Mouse (Mus musculus) regulatory T cell (primary cell): Measurements from ENCODE around the gene Wbp2.
"Not testable (repeated sequence)": the region's sequence is repeated elsewhere in the genome, so short reads cannot be mapped to it uniquely, and the experiment has no call there.

ENCODE experiments used
- in situ Hi-C: fragments of 300-600 bp; cut with MboI, MseI; formaldehyde crosslinking; loops from one replicate; pipeline ENCODE4 v1.15.1; 2025; ENCODE audit warnings: high pct_unique_total_duplicates

Gene Wbp2

DNA sequence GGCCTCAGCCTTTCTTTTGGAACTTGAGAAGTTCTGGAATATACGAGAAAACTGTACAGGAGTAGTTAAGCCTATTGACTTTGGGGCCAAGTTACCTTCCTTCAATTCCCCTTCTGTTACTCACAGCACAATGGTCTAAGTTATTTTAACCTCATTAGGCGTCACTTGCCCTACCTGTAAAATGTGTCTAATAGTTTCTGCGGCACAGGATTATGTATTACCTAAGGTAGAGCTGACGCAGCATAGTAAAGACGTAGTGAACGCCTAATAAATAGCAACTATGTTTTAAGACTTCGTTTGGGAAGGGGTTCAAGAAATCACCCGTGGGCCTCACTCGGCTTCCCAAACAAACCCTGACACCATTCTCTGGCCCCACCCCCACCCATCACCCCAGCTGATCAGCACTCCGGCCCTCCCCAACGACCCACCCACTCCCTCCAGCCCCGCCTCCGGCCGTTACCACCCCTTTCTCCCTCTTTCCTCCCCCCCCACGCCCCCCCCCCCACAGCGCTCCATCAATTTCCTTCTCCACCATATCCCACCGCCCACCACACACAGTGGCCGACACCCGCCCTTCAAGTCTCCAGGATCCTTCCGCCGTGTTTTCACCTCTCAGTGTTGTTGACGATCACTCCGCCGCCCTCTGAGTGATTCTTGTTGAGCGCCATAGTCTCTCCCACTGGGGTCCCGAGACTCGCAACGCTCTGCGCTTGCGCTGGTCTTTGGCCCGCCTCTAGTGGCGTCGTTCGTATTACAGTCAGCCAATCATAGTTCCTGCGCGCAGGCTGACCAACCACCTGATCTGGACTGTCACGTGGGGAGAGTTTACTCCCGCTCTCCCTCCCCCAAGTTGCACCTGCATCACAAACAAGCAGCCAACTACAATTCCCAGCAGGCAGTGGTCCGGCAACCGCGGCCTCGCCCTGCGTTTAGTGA lies at the start of gene Wbp2:
Gene Wbp2 (minus strand): TSS at position 738 of the 936 bp plus-strand sequence.
- in situ Hi-C loops = no loop called here

GRCm38 (mm10) chr11:116134171-116134570 lies 47.4 kb upstream of the Wbp2 start:
- in situ Hi-C loops = loop anchor here (5.0 kb wide), 1 partner anchor 42 kb away; no protein-coding TSS in a partner anchor

DNA sequence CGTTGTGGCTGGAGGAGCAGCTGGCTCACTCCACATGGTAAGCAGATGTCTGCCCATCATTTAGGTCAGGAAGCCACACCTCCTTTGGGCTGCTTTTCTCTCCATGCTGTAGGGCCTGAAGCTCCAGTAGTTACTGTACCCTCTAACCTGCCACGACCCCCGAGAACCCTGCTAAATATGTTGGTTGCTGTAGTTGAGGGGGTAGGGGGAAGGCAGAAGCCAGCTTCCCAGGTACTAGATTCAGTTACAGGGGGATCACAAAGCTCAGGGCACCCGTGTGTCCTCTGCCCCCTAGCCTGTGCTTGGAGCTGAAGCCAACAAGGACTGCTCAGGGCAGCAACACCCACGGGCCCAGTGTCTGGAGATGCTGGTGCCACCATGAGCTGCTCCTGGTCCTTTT lies 46.7 kb upstream of the Wbp2 start:
- in situ Hi-C loops = loop anchor here (5.0 kb wide), 1 partner anchor 41 kb away; no protein-coding TSS in a partner anchor

- in situ Hi-C loops = loop anchor here (5.0 kb wide), 1 partner anchor 40 kb away; no protein-coding TSS in a partner anchor
These were observed 45.9 kb upstream of the Wbp2 start for GRCm38 (mm10) chr11:116132366-116133333.

GRCm38 (mm10) chr11:116131349-116132170 lies 44.8 kb upstream of the Wbp2 start:
- in situ Hi-C loops = loop anchor here (5.0 kb wide), 1 partner anchor 39 kb away; no protein-coding TSS in a partner anchor

DNA sequence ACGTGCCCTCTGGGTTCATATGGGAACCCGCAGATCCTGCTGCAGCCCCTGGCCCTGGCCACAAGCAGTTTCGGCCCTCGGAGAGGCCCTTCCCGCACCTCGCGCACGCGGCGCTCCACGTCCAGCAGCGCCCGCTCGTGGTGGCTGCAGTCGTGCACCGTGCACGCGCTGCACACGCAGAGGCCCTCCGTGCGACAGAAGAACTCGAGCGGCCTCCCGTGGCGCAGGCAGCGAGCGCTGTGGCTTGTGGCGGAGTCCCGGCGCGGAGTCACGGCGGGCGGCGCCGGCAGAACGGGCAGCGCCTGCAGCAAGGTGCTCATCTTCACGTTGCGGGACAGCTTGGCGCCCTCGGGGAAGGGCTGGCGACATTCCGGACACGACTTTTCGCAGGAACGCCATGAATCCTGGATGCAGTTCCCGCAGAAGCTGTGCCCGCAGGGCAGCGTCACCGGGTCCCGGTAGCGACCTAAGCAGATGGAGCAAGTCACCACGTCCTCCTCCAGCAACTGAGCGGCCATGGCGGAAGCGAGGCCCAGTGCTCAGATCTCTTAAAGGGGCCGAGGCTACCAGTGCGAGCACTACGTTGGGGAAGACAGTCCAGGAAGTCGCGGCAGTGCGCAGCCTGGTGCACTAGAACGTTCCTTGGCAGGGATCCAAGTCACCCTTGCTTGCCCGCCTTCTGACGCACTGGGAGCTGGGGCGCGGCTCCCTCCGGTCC lies 43.9 kb upstream of the Wbp2 start, which contains the start of gene Trim65:
Gene Trim65 (minus strand): TSS at position 641 of the 718 bp plus-strand sequence.
- in situ Hi-C loops = loop anchor here (5.0 kb wide), 1 partner anchor 38 kb away; no protein-coding TSS in a partner anchor

GRCm38 (mm10) chr11:116129993-116130487 lies 43.2 kb upstream of the Wbp2 start:
- in situ Hi-C loops = loop anchor here (5.0 kb wide), 1 partner anchor 38 kb away; no protein-coding TSS in a partner anchor

- in situ Hi-C loops = no loop called here
These were observed 42.4 kb upstream of the Wbp2 start for GRCm38 (mm10) chr11:116129091-116129790.

- in situ Hi-C loops = no loop called here
These were observed 41.2 kb upstream of the Wbp2 start for GRCm38 (mm10) chr11:116127986-116128385.

- in situ Hi-C loops = no loop called here
These were observed 40.6 kb upstream of the Wbp2 start, which contains the start of gene Trim47 for GRCm38 (mm10) chr11:116127156-116127980. Trim47 (minus strand) TSS chr11:116127210.

GRCm38 (mm10) chr11:116126261-116126660 lies 39.5 kb upstream of the Wbp2 start:
- in situ Hi-C loops = no loop called here

DNA sequence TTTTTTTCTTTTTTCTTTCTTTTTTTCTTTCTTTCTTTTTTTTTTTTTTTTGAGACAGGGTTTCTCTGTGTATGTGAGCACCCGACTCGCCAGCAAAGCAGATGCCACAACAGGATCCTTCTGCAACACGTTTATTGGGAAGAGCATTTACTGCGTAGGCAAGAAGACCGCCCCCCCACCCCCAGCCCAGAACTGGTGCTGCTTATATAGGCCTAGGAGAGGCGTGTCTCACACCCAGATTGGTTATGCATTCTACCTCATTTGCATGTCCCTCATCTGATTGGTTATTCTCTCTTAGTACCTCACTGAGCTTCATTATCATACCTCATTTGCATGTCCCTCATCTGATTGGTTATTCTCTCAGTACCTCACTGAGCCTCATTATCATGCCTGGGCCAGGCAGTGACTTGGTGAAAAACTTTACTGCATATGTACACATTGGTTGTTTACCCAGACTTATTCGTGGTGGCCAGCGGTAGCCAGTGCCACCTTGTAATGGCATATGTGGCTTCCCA lies 35.0 kb upstream of the Wbp2 start:
- in situ Hi-C loops = not testable (repeated sequence)

GRCm38 (mm10) chr11:116117819-116118218 lies 31.0 kb upstream of the Wbp2 start:
- in situ Hi-C loops = no loop called here

DNA sequence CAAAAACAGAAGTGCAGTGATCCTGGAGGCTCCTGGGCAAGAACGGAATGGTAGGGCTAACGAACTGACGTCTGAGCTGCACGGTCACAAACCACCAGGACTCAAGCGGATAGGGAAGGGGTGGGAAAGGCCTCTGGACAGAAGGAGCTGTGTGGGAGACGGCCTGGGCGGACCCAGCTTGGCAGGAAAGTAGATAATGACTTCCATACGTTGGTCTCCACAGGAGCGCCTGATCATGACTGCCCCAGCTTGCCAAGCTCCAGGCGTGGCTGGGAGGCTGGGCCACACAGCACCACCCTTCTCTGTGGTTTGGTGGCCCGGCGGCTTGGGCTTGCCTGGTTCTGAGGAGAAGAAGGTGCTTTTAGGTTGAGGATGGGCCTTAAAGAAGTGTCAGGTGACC lies 30.4 kb upstream of the Wbp2 start:
- in situ Hi-C loops = no loop called here

DNA sequence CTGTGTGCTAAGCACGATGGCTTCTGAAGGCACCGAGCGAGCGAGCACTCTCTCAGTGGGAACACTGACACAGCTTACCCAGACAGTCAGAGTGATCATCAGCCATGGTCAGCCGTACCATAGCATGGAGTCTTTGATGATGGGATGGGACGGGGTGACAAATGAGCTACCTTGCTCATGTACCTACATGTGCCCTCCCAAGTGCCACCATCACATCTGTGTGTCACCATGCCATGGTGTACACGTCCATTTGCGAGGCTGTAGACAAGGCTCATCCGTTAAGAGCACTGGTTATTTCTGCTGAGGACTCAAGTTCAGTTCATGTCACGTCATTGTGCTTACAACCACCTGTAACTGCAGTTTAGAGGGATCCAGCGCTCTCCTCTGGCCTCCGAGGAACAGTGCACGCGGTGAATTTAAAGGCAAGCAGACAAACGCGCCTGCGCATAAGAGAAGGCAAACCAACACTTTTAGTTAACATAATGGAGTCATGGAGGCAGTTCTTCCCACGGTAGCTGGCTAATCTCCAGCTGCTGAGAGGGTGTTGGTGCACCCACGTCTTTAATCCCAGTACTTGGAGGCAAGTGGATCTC lies 24.9 kb upstream of the Wbp2 start:
- in situ Hi-C loops = no loop called here

DNA sequence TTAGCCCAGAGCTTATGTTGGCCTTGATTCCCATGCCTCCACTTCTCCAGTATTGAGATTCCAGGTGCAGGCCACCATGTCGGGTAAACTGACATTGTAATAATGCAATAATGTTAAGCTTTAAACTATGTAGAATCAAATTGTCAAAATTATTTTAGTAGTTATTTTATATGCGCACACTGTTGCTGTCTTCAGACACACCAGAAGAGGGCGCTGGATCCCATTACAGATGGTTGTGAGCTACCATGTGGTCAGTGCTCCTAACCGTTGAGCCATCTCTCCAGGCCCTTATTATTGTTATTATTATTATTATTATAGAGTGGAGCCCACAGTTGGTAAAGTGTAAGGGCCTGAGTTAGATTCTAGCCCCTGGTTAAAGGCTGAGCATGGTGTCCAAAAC lies 24.3 kb upstream of the Wbp2 start:
- in situ Hi-C loops = no loop called here

DNA sequence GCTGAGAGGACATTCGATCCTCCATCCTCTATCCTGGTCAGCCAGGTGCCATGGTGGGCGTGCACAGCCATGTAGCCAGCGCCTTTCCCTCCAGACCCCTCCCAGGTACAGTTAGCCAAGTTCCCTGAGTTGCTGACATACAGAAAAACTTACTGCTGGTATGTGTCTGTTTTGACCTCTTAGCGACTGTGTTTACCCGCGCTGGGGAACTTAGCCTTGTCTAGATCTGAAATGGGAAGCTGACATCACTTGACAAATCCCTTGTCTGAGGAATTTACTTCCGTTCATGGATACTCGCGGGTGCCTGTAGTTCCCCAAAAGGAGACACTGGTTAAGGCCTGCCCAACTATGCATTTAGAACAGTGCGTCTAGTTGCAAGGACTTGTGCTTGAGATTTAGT lies 23.7 kb upstream of the Wbp2 start:
- in situ Hi-C loops = no loop called here

DNA sequence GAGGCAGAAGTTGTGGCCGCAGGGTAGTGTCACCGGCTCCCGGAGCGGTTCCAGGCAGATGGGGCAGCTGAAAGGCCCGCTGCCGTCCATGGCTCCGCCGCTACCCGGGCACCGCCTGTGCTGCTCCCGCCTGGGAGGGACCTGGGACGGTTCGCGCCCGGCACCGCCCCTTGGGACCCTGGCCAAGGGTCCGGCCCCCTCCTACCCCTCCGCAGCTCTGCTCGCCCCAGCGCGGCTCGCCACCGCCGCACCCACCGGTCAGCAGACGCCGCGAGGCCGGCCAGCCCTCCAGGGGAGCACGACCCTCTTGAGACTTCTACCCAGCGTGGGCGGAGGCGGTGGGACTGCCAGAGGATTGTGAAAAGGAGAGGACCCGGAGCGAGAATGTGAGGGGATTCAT lies 23.3 kb upstream of the Wbp2 start:
- in situ Hi-C loops = no loop called here
